Mouse (Mus musculus): ENCODE measurements around the gene Cfap61.

Cfap61 gene

DNA sequence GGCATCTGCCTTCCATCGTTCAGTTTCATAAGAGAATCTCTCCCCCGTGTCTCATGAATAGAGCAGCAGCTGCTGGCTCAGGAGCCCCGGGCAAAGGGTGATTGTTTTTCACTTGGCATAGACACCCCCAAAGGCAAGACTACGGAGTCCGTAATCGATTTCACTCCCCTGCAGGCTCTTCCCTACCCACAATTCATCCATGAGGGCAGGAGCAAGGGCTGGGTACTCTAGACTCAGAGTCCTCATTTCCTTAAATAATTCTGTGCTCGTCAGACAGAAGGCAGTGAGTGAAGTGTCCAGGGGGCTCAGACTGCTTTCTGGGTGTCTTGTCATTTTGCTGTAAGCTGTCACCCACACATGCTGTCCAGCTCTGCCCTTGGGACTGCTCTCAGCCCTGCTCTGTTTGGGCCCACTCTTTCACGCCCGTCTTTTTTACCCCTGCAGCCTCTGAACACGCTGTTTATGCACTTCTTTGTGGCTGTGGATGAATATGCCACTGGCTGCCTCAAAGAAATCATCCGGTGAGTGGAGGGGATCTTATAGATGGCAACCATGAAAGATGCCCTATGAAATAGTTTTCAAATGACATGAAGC lies 15.0 kb downstream of the Cfap61 start:
- no peak for DNase-seq (ENCODE audit: extremely low read depth, low read depth, low spot score)

DNA sequence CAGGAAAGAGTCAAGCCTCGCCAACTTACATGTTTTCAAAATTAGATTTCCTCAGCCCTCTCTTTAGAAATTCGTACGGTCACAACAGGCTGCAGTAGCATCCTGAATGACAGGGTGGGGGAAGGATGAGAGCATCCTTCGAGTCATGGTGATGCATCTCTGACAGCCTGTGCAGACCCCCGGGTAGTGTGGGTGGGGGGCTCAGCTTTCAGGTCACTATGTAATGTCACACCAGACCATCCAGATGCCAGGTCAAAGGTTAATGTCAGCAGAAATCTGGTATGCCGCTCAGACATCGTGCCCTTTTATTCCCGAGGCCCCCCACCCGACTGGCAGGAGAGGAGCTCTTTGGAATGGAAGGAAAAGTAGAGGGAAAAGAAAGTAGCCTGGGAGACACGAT lies 15.7 kb downstream of the Cfap61 start:
- DNase-seq (ENCODE audit: extremely low read depth, low read depth, low spot score) = no peak

DNA sequence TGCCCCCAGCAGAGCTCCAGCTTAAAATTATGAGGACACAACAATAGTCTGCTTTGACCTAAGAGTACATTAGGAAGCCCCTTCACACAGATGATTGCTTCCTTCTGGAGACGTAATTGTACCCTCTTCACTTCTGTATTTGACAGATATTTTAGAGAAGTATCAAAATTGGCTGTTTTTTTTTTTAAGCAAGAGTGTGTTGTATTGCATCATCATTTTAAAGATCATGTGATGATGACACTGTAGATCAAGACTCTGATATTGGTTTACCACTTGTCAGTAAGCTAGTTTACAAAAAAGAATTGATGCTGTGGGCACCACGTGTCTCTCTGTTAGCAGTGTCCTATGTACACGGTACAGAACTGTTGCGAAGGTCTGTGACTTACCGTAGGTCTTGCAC lies 18.1 kb downstream of the Cfap61 start:
- no peak for DNase-seq (ENCODE audit: extremely low read depth, low read depth, low spot score)

DNA sequence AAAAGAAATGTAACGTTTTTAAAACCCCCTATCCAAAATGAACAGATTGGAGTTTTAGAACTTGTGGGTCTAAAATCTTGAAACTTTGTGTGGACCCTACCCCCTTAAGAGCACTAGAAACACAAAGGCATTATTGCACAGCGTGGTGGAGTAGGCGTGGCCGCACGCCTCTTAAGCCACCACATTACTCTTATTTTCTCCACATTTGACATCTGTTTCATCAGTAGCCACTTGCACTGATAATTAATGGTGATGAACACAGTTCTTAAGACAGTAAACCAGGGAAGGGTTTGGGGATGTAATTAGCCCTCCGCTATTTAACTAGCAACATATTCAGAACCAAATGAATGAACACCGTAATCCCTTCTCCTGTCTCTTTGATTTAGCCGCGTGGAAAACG lies 21.3 kb downstream of the Cfap61 start:
- DNase-seq (ENCODE audit: extremely low read depth, low read depth, low spot score) = no peak

DNA sequence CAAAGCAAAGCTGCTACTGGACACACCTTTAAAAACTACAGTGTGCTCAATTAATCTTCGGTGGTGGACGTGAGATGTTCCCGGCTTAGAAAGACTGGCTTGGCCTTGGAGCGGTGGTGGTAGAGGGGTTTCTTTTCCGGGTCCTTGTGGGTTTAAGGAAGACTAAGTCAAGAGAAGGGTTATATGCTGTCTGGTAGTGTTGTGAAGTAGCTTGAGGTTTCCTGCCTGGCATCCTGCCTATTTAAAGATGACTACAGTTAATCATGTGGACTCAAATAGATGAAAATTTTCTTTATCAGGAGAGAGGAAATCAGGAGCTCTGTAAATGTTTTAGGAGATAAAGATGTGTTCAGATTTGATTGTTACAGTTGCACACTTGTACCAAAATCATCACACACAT lies 21.7 kb downstream of the Cfap61 start:
- DNase-seq (ENCODE audit: extremely low read depth, low read depth, low spot score) = no peak

DNA sequence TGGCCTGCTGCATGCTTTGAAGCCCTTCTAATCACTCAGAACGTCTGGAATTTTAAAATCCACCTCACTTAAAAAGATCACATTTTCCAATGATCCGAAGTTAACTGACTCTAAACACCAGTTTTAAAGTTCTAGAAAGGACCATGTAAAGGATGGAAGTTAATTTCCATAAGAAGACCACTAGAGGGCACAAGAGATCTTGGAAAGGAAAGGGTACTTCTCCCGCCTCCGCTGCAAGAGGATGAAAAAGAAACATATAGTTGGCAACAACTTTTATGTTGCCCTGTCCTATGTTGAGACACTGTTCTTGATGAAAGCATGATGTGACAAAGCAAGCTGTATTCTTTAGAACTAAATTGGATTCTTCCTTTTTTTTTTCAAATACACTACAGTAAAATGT lies 22.9 kb downstream of the Cfap61 start:
- no peak for DNase-seq (ENCODE audit: extremely low read depth, low read depth, low spot score)

DNA sequence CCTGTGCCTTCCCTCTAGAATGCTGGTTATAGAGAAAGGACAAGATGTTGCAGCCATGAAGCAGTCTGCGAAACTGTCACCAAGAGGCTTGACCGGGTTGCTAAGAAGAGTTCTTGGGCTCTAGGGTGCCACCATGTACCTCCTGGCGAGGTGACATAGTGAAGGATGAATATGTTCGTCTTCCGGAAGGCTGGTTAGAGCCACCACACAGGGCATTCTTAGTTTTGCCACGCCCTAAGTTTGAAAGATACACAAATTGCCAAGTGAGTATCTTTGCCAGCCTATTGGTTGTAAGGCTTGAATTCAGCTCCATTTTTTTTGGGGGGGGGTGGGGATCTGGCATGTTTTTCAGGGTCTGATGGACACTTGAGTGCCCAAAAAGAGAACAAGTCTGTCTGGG lies 23.5 kb downstream of the Cfap61 start:
- DNase-seq (ENCODE audit: extremely low read depth, low read depth, low spot score) = no peak

DNA sequence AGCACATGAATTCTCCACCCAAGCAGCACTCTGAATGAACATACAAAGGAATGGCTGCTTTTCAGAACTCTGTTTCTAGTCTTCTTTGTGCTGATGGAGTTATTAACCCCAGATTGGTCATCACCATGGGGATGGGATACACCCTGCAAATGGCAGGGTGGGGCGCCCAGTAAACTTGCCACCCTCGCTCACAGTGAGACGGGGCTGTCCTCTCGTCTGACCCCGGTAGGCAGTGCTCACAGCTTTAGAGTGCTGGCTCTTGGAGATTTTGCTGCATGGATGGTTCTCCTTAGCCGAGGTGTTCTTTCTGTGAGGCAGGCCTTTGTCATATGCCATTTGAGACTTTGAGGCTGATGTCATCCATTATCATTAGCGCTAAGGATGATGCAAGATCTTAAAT lies 24.0 kb downstream of the Cfap61 start:
- no peak for DNase-seq (ENCODE audit: extremely low read depth, low read depth, low spot score)

DNA sequence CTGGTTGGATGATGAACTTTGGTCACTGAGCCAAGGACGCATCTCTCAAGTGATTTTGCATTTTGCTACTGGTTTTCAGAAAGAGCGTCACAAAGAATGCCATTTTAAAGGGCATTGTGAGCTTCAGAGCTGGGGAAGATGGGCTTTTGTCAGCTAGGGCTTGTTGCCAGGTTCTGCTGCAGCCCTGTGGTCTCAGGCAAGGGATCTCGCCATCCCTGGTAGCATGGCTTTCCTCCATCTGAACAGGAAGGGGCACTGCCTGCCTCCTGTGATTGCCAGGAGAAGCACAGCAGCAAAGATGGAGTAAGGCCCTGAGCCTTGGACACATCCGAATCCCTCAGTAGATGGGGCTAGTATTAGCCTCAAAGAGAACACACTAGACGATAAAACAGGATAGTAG lies 27.3 kb downstream of the Cfap61 start:
- no peak for DNase-seq (ENCODE audit: extremely low read depth, low read depth, low spot score)

DNA sequence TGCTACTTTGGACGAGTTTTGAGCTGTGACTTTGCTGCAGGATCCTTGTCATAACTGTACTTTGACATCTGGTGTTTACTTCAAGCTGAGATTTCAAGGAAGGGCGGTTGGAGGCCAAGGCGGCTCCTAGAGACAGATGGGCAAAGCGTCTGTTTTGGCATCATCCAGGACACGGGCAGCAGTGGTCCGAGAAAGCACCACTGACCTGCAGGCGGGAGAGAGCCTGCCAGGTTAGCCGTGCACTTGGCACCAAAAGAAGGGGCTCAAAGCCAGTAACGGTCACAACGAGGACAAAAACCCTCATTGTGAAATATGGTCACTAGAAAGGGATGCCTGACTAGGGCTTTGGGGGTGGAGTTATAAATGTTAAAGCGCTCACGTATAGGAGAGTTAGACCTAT lies 36.2 kb downstream of the Cfap61 start:
- DNase-seq (ENCODE audit: extremely low read depth, low read depth, low spot score) = no peak

DNA sequence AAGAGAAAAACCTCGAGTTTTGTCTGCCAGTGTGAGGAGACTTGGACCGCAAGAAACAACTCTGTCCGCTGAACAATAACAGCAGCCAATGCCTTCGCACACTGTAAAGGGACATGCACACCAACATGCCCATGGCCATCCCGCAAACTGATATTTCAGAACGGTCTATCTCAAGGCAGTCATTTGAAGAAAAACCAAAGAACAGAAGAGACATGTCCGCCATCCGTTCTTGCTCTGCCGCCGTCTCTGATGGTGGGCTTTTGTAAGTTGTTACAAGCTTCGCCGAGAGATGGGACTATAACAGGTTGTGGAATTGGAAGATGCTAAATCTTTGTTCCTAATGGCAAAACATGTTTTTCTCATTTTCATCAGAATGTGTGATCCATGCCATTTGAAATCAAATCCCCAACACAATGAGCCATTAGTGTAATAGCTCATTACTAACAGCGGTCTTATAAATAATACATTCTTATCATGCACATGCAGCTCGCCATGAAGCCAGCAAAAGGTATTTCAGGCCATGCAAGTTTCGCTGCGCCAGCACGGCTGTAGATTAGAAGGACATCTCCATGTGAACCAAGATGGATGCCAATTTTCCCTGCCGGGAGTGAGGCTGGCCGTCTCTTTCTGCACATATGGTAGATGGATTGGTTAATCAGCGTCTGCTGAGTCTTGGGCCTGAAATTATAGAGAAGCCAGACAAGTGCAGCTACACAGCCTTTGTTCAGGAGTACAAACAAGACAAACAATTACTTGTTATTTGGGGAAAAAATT lies 36.8 kb downstream of the Cfap61 start:
- DNase-seq (ENCODE audit: extremely low read depth, low read depth, low spot score) = no peak

DNA sequence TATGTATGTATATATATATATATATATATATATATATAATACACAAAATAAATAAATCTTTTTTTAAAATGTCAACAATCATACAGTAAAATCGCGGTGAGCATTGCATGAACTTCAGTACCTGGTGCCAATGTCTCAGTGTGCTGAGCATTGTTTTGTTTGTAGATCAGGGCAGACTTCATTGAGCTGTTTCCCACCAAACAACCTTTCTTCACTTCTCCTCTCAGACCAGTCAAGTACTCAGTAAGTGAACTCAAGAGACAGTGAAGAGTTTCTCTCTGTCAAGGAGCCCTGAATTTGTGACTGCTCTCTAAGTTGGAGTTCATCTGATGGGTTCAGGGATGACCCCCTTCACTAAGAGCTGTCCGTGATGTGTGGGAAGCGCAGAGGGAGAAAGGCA lies 38.0 kb downstream of the Cfap61 start:
- no peak for DNase-seq (ENCODE audit: extremely low read depth, low read depth, low spot score)

DNA sequence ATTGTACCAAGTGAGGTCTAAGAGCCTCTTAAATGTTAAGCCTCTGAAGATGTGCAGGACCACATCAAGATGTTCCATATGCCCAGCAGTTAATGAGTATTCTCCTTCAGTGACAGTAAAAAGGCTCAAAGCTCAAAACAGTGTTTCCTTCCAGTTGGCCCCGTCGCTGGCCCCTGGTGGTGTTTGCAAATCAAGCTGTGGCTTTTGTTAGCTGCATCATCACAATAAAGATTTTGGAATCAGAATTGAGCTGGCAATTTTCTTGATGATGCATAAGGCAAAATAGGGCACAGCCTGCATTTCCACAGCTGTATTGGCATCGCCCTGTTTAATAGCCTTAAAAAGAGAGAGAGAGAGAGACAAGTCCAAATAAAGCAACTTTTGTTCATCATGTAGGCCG lies 45.0 kb downstream of the Cfap61 start:
- no peak for DNase-seq (ENCODE audit: extremely low read depth, low read depth, low spot score)

DNA sequence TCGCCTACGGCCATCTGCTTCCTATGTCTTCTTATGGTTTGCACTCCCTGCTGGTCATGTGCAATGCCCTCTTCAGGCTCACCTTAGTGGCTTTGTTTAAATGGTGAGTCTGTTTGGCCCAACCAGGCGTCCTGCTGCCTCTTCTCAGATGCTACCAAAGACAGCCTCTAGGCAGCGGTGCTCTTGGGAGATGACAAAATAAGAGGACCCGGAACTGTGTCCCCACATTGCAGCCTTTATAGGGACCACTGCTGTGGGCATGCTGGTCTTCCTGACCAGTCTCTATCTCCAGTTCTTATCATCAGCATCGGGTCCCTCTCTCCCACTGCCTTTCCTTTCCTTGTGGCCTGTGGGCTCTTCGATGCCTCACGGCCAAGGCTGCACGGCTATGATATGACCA lies 46.3 kb downstream of the Cfap61 start:
- no peak for DNase-seq (ENCODE audit: extremely low read depth, low read depth, low spot score)

DNA sequence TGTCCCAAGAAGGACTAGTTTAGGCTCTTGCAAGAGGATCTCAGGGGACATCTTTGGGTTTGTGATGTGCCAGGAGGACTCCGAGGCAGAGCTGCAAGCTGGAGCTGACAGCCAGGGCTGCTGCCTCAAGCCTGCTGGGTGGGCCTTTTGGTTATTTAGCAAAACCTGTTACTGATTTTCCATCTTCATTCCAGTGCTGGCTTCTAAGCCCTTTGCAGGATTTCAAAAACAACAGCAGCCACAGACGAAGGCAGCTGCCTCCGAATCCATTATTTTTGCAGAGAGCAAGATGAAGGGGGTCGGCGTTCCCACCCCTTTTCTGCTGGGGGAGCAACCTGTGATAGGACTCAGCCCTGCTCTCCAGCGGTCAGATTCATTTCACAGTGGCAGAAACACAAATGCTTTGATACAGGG lies 47.1 kb downstream of the Cfap61 start:
- no peak for DNase-seq (ENCODE audit: extremely low read depth, low read depth, low spot score)

DNA sequence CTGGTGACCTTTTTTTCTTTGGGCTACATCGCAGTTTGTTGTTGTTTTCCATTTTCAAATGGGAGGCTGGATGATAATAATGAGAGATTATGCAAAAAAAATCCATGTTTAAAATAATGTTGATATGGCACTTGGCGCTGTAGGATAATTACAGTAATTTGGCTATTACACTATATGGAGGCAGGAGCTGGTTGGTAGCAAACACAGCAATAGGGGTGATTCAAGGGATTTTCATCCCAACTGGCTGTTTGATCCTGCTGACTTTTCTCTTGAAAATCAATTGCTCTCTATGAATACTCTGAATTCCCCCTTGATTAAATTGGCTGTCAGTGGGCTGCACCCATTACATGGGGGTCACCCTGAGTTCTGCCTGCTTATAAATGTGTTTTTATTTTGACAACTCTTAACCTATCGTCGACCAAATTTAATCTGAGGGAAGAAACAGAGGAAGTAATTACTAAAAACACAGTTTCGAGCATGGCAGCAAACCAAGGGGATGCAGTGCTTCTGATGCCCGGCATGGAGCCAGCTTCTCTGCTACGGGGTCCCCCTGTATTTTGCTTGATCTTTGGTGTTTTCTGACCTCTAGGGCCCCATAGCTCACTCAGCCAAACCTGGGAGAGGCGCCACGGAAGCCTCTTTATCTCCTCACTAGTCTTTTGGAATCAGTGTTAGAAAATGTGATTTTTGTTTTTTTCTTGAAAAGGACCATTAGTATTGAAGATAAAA lies 47.9 kb downstream of the Cfap61 start:
- no peak for DNase-seq (ENCODE audit: extremely low read depth, low read depth, low spot score)

DNA sequence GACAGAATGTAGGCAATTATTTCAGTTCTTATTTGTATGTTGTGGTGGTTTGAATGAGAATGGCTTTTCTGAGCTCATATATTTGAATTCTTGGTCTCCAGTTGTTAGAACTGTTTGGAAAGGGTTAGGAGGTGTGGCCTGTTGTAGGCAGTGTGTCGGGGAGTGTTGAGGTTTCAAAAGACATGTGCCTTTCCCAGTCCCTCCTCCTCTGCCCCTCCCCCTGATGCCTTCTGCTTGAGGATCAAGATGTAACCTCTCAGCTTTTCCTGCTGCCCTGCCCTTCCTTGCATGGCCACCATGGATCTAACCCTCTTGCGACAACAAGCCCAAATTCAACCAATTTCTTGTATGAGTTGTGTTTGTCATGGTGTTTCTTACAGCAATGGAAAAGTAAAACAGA lies 53.2 kb downstream of the Cfap61 start:
- no peak for DNase-seq (ENCODE audit: extremely low read depth, low read depth, low spot score)

DNA sequence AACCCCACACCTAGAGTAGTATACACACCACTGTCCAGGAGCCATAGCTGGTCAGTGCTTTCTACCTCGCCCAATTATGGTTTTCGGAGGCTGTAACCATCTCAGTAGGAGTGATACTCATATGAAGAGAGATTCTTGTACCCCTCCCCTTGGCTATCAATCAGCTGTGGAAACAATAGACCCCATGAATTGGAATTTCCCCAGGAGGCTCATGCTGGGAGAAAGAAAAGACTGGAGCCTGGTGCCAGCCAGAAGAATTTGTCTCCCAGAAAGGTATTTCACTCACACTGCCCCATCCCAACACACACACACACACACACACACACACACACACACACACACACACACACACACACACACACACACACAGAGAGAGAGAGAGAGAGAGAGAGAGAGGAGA lies 55.9 kb downstream of the Cfap61 start:
- DNase-seq (ENCODE audit: extremely low read depth, low read depth, low spot score) = no peak

DNA sequence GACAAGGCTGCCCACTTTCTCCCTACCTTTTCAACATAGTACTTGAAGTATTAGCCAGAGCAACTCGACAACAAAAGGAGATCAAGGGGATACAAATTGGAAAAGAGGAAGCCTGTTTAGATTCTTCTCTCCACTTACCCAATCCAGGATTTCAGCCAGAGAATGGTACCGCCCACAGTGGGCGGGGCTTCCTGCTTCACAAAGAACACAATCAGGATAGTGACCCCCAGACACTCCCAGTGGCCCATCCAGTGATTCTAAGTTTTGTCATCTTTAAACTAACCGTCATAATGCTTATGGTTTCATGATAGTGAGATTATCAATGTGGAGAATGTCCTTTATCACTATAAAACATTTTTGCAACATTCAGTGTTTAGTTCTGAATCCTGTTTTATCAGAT lies 61.9 kb downstream of the Cfap61 start:
- no peak for DNase-seq (ENCODE audit: extremely low read depth, low read depth, low spot score)

DNA sequence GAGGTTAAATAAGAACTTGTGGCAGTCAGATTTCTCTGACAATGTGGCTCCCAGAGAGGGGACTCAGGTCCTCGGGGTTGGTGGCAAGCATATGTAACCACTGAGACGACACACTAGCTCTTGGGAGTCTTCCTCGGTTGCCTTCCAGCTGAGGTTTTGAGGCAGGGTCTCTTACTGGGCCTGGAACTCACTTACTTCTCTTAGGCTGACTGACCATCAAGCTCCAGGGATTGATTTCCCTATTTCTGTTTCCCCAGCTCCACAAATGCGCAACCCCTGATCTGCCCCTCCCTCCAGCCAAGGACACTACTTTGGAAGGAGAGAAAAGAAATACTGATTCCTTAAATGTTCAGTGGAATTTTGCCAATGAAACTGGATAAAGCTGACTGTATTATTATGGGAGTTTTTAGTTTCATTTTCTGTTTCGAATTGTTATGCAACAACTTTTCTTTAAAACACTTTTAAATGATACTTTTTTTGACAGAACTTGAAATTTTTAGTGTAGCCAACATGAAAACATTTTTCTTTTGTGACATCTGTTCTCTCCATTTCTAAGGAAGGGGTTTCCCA lies 63.5 kb downstream of the Cfap61 start:
- no peak for DNase-seq (ENCODE audit: extremely low read depth, low read depth, low spot score)

DNA sequence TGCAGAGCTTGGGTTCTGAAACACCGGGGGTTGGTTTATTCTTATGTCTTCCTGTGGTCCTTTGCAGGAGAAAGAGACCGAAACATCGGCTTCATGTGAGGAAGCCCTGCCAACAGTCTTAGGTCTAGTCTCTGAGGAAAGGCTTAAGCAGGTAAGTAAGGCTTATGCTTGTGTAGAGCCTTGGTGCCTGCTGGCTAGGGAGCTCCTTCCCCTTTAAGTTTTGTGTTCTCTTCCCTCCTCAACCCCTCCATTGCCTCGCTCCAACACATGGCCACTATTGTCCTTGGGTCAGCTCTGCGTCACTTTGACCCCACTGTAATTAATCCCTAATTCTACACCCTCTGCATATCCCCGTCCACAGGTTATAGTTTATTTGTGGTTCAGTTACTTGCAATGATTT lies 74.2 kb downstream of the Cfap61 start:
- DNase-seq (ENCODE audit: extremely low read depth, low read depth, low spot score) = no peak

Data from fat pad, adult 2 months (tissue).